Mouse (Mus musculus): Measurements from ENCODE around the gene Hspa12a.
"Not testable (repeated sequence)": the region's sequence is repeated elsewhere in the genome, so short reads cannot be mapped to it uniquely, and the experiment has no call there.

Hspa12a gene

DNA sequence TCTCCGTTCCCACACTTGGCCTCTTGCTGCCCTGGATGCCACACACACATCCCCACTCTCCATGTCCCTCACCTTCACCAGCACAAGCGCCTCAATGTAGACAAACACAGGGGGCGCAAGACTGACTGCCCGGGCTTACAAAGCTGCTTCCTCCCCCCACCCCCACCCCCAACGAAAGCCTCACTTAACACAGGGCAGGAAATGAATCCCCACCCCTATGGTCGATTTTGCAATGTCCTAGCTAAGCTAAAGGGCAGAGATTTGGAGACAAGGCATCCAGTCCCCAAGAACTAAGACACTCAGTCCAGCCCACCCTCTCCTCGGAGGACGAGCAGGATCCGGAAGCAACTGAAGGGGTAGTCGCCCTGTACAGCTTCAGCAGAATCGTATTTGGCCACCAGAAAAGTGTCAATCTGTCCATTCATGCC lies 32.5 kb downstream of the Hspa12a start:
- DNase-seq (ENCODE audit: low spot score in 2 of 2), result peak in 1 of 2 experiments; percentile 15

DNA sequence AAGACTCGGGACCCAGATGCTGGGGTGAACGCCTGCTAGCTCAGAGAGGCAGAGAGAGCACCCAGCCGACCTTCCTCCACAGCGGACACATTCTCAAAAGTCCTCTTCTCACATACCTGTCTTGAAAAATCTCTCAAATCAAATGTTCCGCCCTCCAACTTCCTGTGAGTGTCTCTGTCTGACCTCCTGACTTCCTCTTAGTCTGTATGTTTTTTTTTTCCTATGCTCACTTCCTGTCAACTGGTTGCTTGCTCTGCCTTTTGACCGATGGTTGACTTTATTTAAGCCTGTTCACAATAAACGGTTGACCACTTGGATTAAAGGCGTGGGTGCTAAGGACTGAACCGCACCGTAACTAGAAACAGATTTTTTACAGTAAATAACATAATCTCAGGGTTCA lies 35.4 kb downstream of the Hspa12a start:
- no peak for DNase-seq (ENCODE audit: low spot score in 2 of 2)

- no peak for DNase-seq (ENCODE audit: low spot score in 2 of 2)
These were observed 36.8 kb downstream of the Hspa12a start for GRCm38 (mm10) chr19:58906685-58907084.

GRCm38 (mm10) chr19:58903899-58904327 lies 39.5 kb downstream of the Hspa12a start:
- peak; percentile 65 to 77 for DNase-seq (ENCODE audit: low spot score in 2 of 2)

GRCm38 (mm10) chr19:58903079-58903898 lies 40.2 kb downstream of the Hspa12a start:
- no peak for DNase-seq (ENCODE audit: low spot score in 2 of 2)

DNA sequence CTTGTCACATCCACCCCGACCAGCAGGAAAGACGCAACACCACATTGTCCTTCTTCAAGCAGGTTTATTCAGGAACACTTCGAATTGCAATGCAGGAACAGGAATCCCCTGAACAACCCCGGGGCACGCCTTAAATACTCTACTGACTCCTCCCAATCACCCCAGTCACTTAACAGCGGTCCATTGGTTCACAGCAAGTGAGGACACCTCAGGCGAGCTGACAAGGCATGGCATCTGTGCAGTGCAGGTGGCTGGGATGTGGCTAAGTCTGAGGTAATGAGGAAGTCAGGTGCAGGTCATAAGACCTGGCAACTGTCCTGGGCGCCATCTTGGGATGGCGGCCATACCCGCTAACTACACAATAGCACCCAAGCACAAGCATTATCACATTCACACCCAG lies 43.0 kb downstream of the Hspa12a start:
- not testable (repeated sequence) for DNase-seq (ENCODE audit: low spot score in 2 of 2)

DNA sequence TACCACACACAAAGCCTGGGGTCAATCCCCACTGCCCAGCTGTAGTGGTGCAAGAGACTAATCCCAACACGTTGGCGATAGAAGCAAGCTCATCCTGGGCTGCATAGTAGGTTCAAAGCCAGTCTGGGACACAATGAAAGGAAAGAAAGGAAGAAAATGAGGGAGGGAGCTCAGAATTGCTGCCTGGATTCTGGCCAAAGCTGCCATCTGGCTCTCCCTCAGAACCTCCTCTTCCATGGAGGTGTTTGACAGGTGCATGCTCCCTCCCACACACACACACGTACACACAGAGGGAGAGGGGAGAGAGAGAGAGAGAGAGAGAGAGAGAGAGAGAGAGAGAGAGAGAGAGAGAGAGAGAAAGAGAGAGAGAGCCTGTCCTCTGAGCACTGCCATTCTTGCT lies 47.2 kb downstream of the Hspa12a start:
- DNase-seq (ENCODE audit: low spot score in 2 of 2), result no peak

DNA sequence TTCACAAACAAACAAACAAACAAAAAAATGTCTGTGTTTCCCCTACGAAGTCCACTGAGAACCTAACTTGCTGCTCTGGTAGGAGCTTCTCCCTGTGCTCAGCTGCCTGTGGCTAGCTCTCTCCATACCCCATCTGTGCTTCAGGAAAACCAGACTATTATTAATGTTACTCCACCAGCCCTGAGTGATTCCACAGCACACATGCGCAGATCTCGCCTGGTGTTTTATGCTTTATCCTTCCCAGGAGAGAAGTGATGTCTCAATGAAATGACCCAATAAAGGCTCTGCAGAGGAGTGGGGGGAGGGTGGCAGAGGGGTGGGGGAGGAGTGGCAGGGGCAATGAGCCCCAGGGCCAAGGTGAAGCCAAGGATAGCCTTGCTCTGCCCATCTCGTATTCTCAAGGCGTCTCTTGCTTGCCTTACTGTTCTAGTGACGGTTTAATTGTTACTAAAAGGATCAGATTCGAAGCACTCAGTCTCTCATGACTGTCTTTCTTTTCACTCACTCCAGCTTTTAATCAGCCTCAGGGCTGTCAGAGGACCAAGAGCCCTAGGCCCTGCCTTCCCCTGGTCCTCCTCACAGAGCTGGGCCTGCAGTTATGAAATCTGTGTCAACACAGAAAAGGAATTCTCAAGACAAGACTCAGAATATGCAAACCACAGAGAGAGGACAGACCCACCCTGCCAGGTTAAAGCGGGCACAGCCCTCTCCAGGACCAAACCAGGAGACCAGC lies 54.0 kb downstream of the Hspa12a start:
- DNase-seq (ENCODE audit: low spot score in 2 of 2), result no peak

GRCm38 (mm10) chr19:58886467-58886866 lies 57.0 kb downstream of the Hspa12a start:
- DNase-seq (ENCODE audit: low spot score in 2 of 2), result no peak

GRCm38 (mm10) chr19:58883451-58883850 lies 60.0 kb downstream of the Hspa12a start:
- DNase-seq (ENCODE audit: low spot score in 2 of 2), result no peak

GRCm38 (mm10) chr19:58882336-58882735 lies 61.1 kb downstream of the Hspa12a start:
- no peak for DNase-seq (ENCODE audit: low spot score in 2 of 2)

DNA sequence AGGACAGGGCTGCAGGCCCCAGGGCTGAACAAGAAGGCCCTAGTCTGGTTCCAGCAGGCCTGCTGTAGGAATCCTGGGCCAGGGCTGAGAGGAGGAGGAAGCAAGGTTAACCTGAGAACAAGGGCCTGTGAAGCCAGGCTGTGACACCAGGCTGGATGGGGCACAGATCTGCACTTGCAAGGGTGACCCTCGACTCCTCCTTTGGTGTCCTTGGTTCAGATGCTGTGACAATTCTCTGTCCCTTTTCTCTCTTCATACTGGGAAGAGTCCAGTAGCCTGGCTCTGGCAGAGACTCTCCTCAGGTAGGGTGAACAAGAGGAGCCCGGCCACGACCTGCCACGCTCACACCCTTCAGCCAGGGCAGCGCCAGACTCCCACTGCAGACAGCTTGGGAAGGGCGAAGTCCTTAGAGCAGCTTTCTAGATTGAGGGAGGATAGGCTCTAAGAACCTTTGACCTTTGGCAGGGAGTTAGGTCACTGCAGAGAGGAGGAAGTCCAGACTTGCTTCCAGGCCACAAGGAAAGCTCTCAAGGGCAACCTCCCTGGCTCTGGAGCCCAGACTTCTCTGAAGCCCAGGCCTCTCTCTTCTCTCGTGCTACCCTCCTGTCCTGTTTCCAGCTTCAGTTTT lies 64.0 kb downstream of the Hspa12a start:
- DNase-seq (ENCODE audit: low spot score in 2 of 2), result no peak

DNA sequence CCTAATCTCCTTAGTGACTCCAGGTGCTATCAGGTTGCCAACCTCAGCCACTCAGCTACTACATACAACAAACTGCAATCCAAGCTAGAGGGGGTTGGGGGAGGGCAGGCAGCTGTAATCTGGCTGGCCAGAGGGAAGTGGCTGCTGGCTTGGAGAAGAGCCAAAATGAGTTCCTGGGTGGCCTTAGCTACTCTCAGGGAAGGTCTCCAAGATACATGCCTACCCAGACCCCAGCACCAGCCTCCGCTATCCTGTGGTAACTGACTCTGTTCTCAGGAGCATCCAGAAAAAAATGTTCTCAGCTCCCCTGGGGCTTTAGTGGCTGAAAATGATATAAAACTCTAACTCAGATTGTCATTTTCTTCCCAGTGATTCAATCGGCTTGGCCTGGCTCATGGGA lies 64.9 kb downstream of the Hspa12a start:
- no peak for DNase-seq (ENCODE audit: low spot score in 2 of 2)

- DNase-seq (ENCODE audit: low spot score in 2 of 2), result no peak
These were observed 69.9 kb downstream of the Hspa12a start for GRCm38 (mm10) chr19:58873536-58873935.

DNA sequence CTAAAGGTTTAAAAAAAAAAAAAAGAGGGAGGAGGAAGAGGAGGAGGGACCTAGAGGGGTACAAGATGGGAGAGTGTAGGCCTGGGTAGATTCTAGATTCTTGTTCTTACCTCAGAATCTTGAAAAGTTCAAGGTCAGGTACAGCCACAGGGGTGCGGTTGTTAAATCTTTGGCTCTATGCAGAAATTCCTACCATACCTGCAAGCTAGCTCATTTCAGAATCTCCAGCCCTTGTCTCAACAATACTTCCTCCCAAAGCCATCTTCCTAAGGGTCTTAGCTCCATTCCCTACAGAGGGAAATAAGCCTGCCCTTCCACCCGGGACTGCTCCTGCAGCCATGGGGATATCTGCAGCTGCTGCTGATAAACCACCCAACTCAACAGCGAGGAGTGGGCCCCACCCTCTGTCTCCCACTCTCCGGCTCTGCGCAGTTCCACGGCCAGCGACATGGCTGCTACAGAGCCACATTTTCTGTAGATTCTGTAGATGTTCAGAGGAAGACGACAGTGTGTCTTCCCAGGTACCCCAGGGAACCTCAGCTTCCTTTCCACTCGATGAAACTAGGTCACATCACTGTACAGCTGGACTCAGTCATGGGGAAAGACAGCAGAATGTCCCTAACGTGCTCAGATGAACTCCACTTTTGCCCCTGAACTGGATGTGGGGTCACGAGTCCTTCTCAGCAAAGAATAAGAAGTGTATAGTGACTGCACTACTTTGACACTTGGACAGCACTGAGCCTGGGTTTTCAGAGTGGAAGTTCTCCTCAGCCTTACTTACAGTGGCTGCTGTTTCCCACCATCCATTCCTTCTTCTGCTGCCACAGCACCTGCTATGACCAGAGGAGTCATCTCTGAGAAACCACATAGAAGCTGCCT lies 70.8 kb downstream of the Hspa12a start:
- DNase-seq (ENCODE audit: low spot score in 2 of 2), result no peak

- no peak for DNase-seq (ENCODE audit: low spot score in 2 of 2)
These were observed 71.6 kb downstream of the Hspa12a start for GRCm38 (mm10) chr19:58871878-58872277.

GRCm38 (mm10) chr19:58866651-58867050 lies 76.8 kb downstream of the Hspa12a start:
- no peak for DNase-seq (ENCODE audit: low spot score in 2 of 2)

DNA sequence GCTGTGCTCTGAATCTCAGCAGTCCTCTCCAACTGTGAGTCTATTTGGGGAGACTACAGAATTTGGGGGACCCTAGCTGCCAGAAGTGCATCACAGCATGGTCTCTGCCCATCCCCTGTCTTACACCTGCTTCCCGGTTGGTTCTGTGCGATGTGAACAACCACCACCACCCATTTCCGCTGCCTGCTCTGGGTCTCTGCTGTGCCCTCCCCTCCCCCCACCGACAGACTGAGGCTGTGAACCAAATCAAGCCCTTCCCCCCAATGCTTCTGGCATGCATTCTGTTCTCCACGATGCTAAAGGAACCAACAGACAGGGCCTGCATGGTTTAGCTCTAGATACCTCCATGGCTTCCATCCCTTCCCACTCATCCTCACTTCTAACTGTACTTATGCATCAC lies 78.2 kb downstream of the Hspa12a start:
- DNase-seq (ENCODE audit: low spot score in 2 of 2), result no peak

DNA sequence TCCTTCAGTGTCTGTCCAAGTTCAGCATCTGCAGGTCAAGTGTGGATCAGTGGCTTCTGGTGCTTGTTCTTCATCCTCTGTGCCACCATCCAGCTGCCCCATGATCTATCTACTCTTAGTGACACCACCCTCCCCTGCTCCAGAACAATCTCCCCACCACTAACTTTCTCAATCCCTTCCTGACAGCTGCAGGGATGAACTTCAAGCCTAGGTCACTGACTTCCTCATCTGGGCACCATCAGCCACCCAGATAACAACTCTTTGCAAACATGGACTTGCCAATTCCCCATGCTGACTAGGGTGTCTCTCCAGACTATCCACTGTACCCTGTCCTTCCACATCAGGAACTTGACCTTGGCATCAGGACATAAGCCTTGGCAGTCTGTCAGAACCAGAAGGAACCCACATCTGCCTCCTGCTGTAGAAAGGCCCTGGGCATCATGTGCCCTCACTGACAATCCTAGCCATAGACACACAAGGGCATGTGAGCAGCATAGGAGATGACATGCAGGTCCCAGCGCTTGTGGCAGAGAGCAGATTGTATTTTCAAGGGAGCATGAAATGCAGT lies 79.4 kb downstream of the Hspa12a start:
- no peak for DNase-seq (ENCODE audit: low spot score in 2 of 2)

DNA sequence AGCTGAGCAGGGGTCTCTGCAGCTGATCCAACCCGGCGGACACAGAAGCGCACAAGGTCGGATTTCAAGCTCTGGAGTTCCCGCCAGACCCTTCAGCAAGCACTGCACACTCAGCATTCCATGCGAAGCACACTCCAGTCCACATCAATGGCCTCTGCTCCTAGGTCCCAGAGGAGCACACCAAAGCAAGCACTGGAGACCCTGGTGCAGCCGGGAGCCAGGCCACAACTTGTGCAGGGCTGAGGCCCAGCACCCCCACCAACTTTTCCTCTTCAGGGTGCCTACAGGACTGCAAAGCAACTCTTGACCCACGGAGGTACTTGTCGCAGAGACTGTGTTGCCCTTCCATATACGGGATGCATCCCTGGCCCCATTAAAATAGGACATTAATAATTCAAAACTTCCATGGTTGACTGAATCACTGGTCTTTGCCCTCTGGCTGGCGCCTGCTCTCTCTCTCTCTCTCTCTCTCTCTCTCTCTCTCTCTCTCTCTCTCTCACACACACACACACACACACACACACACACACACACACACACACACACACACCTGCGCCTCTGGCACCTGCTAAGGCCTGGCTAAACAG lies 82.2 kb downstream of the Hspa12a start:
- no peak for DNase-seq (ENCODE audit: low spot score in 2 of 2)

Data from urinary bladder, adult 18-20 months (tissue).